Mouse (Mus musculus) urinary bladder, postnatal 4 days (tissue): ENCODE results near the gene Cald1.

Source experiments
- DNase-seq, 2 experiments: peaks; one replicate each; pipeline ENCODE4 v3.0.0; 2021 to 2022; ENCODE audit warnings: low spot score in 2 of 2

The Cald1 gene

GRCm38 (mm10) chr6:34598121-34599065 lies at the start of gene Cald1:
Gene Cald1 (plus strand): TSS chr6:34598500.
- peak in 1 of 2 experiments; percentile 70 for DNase-seq

- peak in 1 of 2 experiments; percentile 69 for DNase-seq
These were observed 49.3 kb upstream of the Cald1 start for GRCm38 (mm10) chr6:34549017-34549416.

- DNase-seq = no peak
These were observed 45.7 kb upstream of the Cald1 start for GRCm38 (mm10) chr6:34552489-34553157.

GRCm38 (mm10) chr6:34554291-34554997 lies 43.9 kb upstream of the Cald1 start:
- no peak for DNase-seq

GRCm38 (mm10) chr6:34559521-34559920 lies 38.8 kb upstream of the Cald1 start:
- DNase-seq = no peak

- DNase-seq = no peak
These were observed 33.0 kb upstream of the Cald1 start for GRCm38 (mm10) chr6:34565176-34565880.

- no peak for DNase-seq
These were observed 31.0 kb upstream of the Cald1 start for GRCm38 (mm10) chr6:34567298-34567697.

GRCm38 (mm10) chr6:34579504-34580068 lies 18.7 kb upstream of the Cald1 start:
- DNase-seq = no peak

GRCm38 (mm10) chr6:34583365-34583764 lies 14.9 kb upstream of the Cald1 start:
- DNase-seq = no peak

- no peak for DNase-seq
These were observed 10.2 kb upstream of the Cald1 start for GRCm38 (mm10) chr6:34588066-34588465.

GRCm38 (mm10) chr6:34590716-34591115 lies 7.6 kb upstream of the Cald1 start:
- no peak for DNase-seq

GRCm38 (mm10) chr6:34593353-34593752 lies 4.9 kb upstream of the Cald1 start:
- DNase-seq = no peak

- DNase-seq = no peak
These were observed 984 bp upstream of the Cald1 start for GRCm38 (mm10) chr6:34597316-34597715.

- no peak for DNase-seq
These were observed 871 bp downstream of the Cald1 start for GRCm38 (mm10) chr6:34599171-34599570.

- DNase-seq = no peak
These were observed 1.4 kb downstream of the Cald1 start for GRCm38 (mm10) chr6:34599631-34600111.

GRCm38 (mm10) chr6:34600850-34601249 lies 2.5 kb downstream of the Cald1 start:
- no peak for DNase-seq

- no peak for DNase-seq
These were observed 3.8 kb downstream of the Cald1 start for GRCm38 (mm10) chr6:34602091-34602490.

- no peak for DNase-seq
These were observed 8.1 kb downstream of the Cald1 start for GRCm38 (mm10) chr6:34606407-34606806.

GRCm38 (mm10) chr6:34608603-34609002 lies 10.3 kb downstream of the Cald1 start:
- no peak for DNase-seq

- no peak for DNase-seq
These were observed 11.9 kb downstream of the Cald1 start for GRCm38 (mm10) chr6:34609892-34610829.
